Mouse (Mus musculus) monocyte, adult 5-6 weeks (primary cell): ENCODE data around the gene Gm20825. TPM values are rescaled to one million over a fixed set of nuclear protein-coding genes. Genes with fewer than 3 reads are reported as not detected.
"Not testable (repeated sequence)": the region's sequence is repeated elsewhere in the genome, so short reads cannot be mapped to it uniquely, and the experiment has no call there.

Experiments
- ATAC-seq: fragments of 153-309, 156-312 bp; replicated peaks from 2 replicates; pipeline ENCODE4 v1.8.0; 2017; ENCODE audit warnings: mild to moderate bottlenecking; ENCODE audit not compliant: low TSS enrichment, insufficient number of reproducible peaks, severe bottlenecking, poor library complexity, low FRiP score
- total RNA-seq: library from RNA; stranded (forward); fragments of 200-1000, 200-491, 200-594 nt; gene quantifications from 3 replicates; pipeline ENCODE4 v1.2.3, GENCODE M21; 2017

Gene Gm20825
- total RNA-seq, result not detected in 3 replicates

GRCm38 (mm10) chrY:8071407-8071806, at the start of gene Gm20825:
Gene Gm20825, minus strand, starts transcription at chrY:8071507.
- ATAC-seq, result not testable (repeated sequence)

Other genes starting within 250 kb of the Gm20825 start
- gene Gm29049, start 74.3 kb downstream of the Gm20825 start, total RNA-seq, result not detected in 3 replicates
- not detected in 3 replicates for gene Gm20824, start 186.4 kb upstream of the Gm20825 start, total RNA-seq